Mouse (Mus musculus) gonadal fat pad, adult 2 months (tissue): ENCODE results near the gene Arhgap10. TPM values are rescaled to one million over a fixed set of nuclear protein-coding genes. Genes with fewer than 3 reads are reported as not detected.
"Not testable (repeated sequence)": the region's sequence is repeated elsewhere in the genome, so short reads cannot be mapped to it uniquely, and the experiment has no call there.

Experiments
- DNase-seq: peaks from one replicate; pipeline ENCODE4 v3.0.0-alpha.2; 2012; ENCODE audit warnings: low read depth
- polyA plus RNA-seq: library from polyadenylated mRNA; depleted of rRNA; stranded (reverse); fragments of >200 nt; gene quantifications from 2 replicates; pipeline ENCODE4 v1.2.3, GENCODE M21; 2012

The Arhgap10 gene
- polyA plus RNA-seq, 1 experiment = 7.6 TPM

- DNase-seq = no peak
These were observed 174.4 kb downstream of the Arhgap10 start for GRCm38 (mm10) chr8:77343335-77343734.

- DNase-seq = no peak
These were observed 175.6 kb downstream of the Arhgap10 start for GRCm38 (mm10) chr8:77342144-77342543.

GRCm38 (mm10) chr8:77341329-77341728, 176.4 kb downstream of the Arhgap10 start:
- no peak for DNase-seq

GRCm38 (mm10) chr8:77340046-77340747, 177.6 kb downstream of the Arhgap10 start:
- DNase-seq = no peak

GRCm38 (mm10) chr8:77337272-77337671, 180.5 kb downstream of the Arhgap10 start:
- no peak for DNase-seq

- DNase-seq = no peak
These were observed 186.6 kb downstream of the Arhgap10 start for GRCm38 (mm10) chr8:77331180-77331579.

- DNase-seq = no peak
These were observed 187.4 kb downstream of the Arhgap10 start for GRCm38 (mm10) chr8:77330304-77330703.

GRCm38 (mm10) chr8:77329783-77330182, 188.0 kb downstream of the Arhgap10 start:
- DNase-seq = no peak

GRCm38 (mm10) chr8:77328473-77328872, 189.3 kb downstream of the Arhgap10 start:
- no peak for DNase-seq

GRCm38 (mm10) chr8:77327326-77327725, 190.4 kb downstream of the Arhgap10 start:
- no peak for DNase-seq

GRCm38 (mm10) chr8:77322727-77323126, 195.0 kb downstream of the Arhgap10 start:
- not testable (repeated sequence) for DNase-seq

GRCm38 (mm10) chr8:77321901-77322300, 195.9 kb downstream of the Arhgap10 start:
- DNase-seq = no peak

GRCm38 (mm10) chr8:77318590-77318989, 199.2 kb downstream of the Arhgap10 start:
- no peak for DNase-seq

GRCm38 (mm10) chr8:77317771-77318170, 200.0 kb downstream of the Arhgap10 start:
- DNase-seq = no peak

GRCm38 (mm10) chr8:77313003-77313402, 204.8 kb downstream of the Arhgap10 start:
- DNase-seq = no peak

GRCm38 (mm10) chr8:77311762-77312161, 206.0 kb downstream of the Arhgap10 start:
- DNase-seq = no peak

GRCm38 (mm10) chr8:77310541-77310940, 207.2 kb downstream of the Arhgap10 start:
- DNase-seq = no peak

GRCm38 (mm10) chr8:77310026-77310425, 207.7 kb downstream of the Arhgap10 start:
- DNase-seq = no peak

GRCm38 (mm10) chr8:77294599-77294998, 223.2 kb downstream of the Arhgap10 start:
- no peak for DNase-seq

GRCm38 (mm10) chr8:77292649-77293048, 225.1 kb downstream of the Arhgap10 start:
- no peak for DNase-seq

GRCm38 (mm10) chr8:77292120-77292519, 225.6 kb downstream of the Arhgap10 start:
- no peak for DNase-seq

GRCm38 (mm10) chr8:77288492-77288891, 229.3 kb downstream of the Arhgap10 start:
- no peak for DNase-seq

GRCm38 (mm10) chr8:77288065-77288464, 229.7 kb downstream of the Arhgap10 start:
- DNase-seq = no peak

GRCm38 (mm10) chr8:77284473-77284872, 233.3 kb downstream of the Arhgap10 start:
- no peak for DNase-seq
